Comparison of ENCODE assay signal across 28 mouse cellular contexts in the genomic region with DNA sequence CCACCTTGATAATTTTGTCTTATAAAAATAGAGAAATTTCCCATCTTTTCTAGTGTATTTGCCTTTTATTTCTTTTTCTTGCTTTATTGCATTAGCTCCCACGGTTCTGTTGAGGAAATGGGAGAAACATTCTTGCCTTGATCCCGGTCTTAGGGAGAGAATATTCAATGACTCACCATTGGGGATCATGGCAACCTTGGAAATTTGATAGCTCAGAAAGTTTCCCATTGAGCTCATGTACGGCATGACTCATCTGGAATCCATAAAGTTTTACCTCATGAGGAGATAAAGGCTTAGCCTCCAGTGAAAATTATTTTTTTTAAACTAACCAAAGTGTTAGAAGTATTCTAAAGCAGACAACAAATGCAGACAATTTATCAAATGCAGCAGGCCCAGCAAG. TPM values are rescaled to one million over a fixed set of nuclear protein-coding genes. Genes with fewer than 3 reads are reported as not detected.
DNase-seq lines count a peak whose midpoint lies in the region; ATAC-seq lines count a peak whose summit lies in the region.
"Had no signal": no experiment of that assay in that cellular context is flagged by ENCODE, and none has a peak within 500 bp of the region (broad histone marks: within the 10 kb centered on the region; RNA-seq: fewer than 3 reads in every experiment).

No protein-coding gene starts in this region.

- H3K4me3 ChIP-seq in embryonic facial prominence, embryonic 11.5 days (ENCODE audit: low read depth, low read length): no peak overlapping the region
- H3K4me3 ChIP-seq in embryonic facial prominence, embryonic 10.5 days: no peak overlapping the region
- no peak overlapping the region for H3K4me3 ChIP-seq in embryonic facial prominence, embryonic 14.5 days (ENCODE audit: low read depth, low read length)
- H3K4me3 ChIP-seq in limb, embryonic 10.5 days: no peak overlapping the region
- H3K4me3 ChIP-seq: embryonic facial prominence, embryonic 13.5 days; forebrain, embryonic 10.5 days; forebrain, embryonic 13.5 days; gastrocnemius, adult 2 months; heart, embryonic 12.5 days; heart, embryonic 15.5 days; hindbrain, embryonic 10.5 days; hindbrain, embryonic 13.5 days; intestine, embryonic 15.5 days had no signal

- no peak overlapping the region for H3K27ac ChIP-seq in embryonic facial prominence, embryonic 11.5 days (replicated peaks; ENCODE audit: low read depth, low read length)
- no peak overlapping the region for H3K27ac ChIP-seq in embryonic facial prominence, embryonic 10.5 days (replicated peaks)
- H3K27ac ChIP-seq in embryonic facial prominence, embryonic 14.5 days (replicated peaks; ENCODE audit: low read depth, low read length): no peak overlapping the region
- H3K27ac ChIP-seq in limb, embryonic 10.5 days: no peak overlapping the region
- H3K27ac ChIP-seq: embryonic facial prominence, embryonic 13.5 days; forebrain, embryonic 10.5 days; forebrain, embryonic 13.5 days; gastrocnemius, adult 2 months; heart, embryonic 15.5 days; hindbrain, embryonic 10.5 days; hindbrain, embryonic 13.5 days; intestine, embryonic 15.5 days had no signal

- 44% methylated on average over 3 of the region's 3 CpGs for WGBS in embryonic facial prominence, embryonic 11.5 days
- 52% methylated on average over 3 of the region's 3 CpGs for WGBS in embryonic facial prominence, embryonic 10.5 days
- WGBS in embryonic facial prominence, embryonic 14.5 days: 26% methylated on average over 3 of the region's 3 CpGs
- WGBS in limb, embryonic 10.5 days: 62% methylated on average over 3 of the region's 3 CpGs

- no peaks in the 10 kb centered on the region for H3K9me3 ChIP-seq in embryonic facial prominence, embryonic 11.5 days (replicated peaks; ENCODE audit: control insufficient read depth, low read length)
- H3K9me3 ChIP-seq in embryonic facial prominence, embryonic 10.5 days: no peaks in the 10 kb centered on the region
- peaks cover 3% of the 10 kb centered on the region; the same call in 1 of the 2 replicates for H3K9me3 ChIP-seq in embryonic facial prominence, embryonic 14.5 days (ENCODE audit: control insufficient read depth, low read length)
- H3K9me3 ChIP-seq in limb, embryonic 10.5 days (replicated peaks): no peaks in the 10 kb centered on the region
- H3K9me3 ChIP-seq: embryonic facial prominence, embryonic 13.5 days; forebrain, embryonic 10.5 days; forebrain, embryonic 13.5 days; heart, embryonic 12.5 days; heart, embryonic 15.5 days; hindbrain, embryonic 10.5 days; hindbrain, embryonic 13.5 days; intestine, embryonic 15.5 days had no signal

- no peaks in the 10 kb centered on the region for H3K27me3 ChIP-seq in embryonic facial prominence, embryonic 11.5 days (ENCODE audit: control insufficient read depth, insufficient read depth, low read length)
- H3K27me3 ChIP-seq in embryonic facial prominence, embryonic 10.5 days (replicated peaks; ENCODE audit: low read depth, poor library complexity, severe bottlenecking): no peaks in the 10 kb centered on the region
- no peaks in the 10 kb centered on the region for H3K27me3 ChIP-seq in embryonic facial prominence, embryonic 14.5 days (replicated peaks; ENCODE audit: control insufficient read depth, insufficient read depth, low read length)
- no peaks in the 10 kb centered on the region for H3K27me3 ChIP-seq in limb, embryonic 10.5 days (ENCODE audit: low read depth, poor library complexity, severe bottlenecking)
- H3K27me3 ChIP-seq: CH12.LX; embryonic facial prominence, embryonic 13.5 days; forebrain, embryonic 13.5 days; heart, embryonic 15.5 days; hindbrain, embryonic 13.5 days; intestine, embryonic 15.5 days had no signal

- H3K4me1 ChIP-seq in embryonic facial prominence, embryonic 11.5 days (ENCODE audit: control insufficient read depth, insufficient read depth, low read length): no peaks in the 10 kb centered on the region
- peaks cover 6% of the 10 kb centered on the region; the same call in 1 of the 2 replicates for H3K4me1 ChIP-seq in embryonic facial prominence, embryonic 10.5 days
- no peaks in the 10 kb centered on the region for H3K4me1 ChIP-seq in embryonic facial prominence, embryonic 14.5 days (ENCODE audit: control insufficient read depth, insufficient read depth, low read length)
- no peaks in the 10 kb centered on the region for H3K4me1 ChIP-seq in limb, embryonic 10.5 days
- H3K4me1 ChIP-seq: embryonic facial prominence, embryonic 13.5 days; forebrain, embryonic 10.5 days; forebrain, embryonic 13.5 days; heart, embryonic 12.5 days; heart, embryonic 15.5 days; hindbrain, embryonic 13.5 days; intestine, embryonic 15.5 days had no signal

- no peak overlapping the region for H3K4me2 ChIP-seq in embryonic facial prominence, embryonic 11.5 days (ENCODE audit: low read depth, low read length)
- H3K4me2 ChIP-seq in embryonic facial prominence, embryonic 14.5 days (ENCODE audit: low read depth, low read length): no peak overlapping the region
- H3K4me2 ChIP-seq: embryonic facial prominence, embryonic 13.5 days; forebrain, embryonic 13.5 days; heart, embryonic 12.5 days; heart, embryonic 15.5 days; hindbrain, embryonic 13.5 days; intestine, embryonic 15.5 days had no signal

- H3K36me3 ChIP-seq in embryonic facial prominence, embryonic 11.5 days (replicated peaks; ENCODE audit: control insufficient read depth, insufficient read depth, low read depth, low read length): no peaks in the 10 kb centered on the region
- no peaks in the 10 kb centered on the region for H3K36me3 ChIP-seq in embryonic facial prominence, embryonic 10.5 days (replicated peaks)
- H3K36me3 ChIP-seq in embryonic facial prominence, embryonic 14.5 days (ENCODE audit: control insufficient read depth, insufficient read depth, low read length): no peaks in the 10 kb centered on the region
- H3K36me3 ChIP-seq in limb, embryonic 10.5 days: no peaks in the 10 kb centered on the region
- H3K36me3 ChIP-seq: embryonic facial prominence, embryonic 13.5 days; forebrain, embryonic 10.5 days; G1E; heart, embryonic 12.5 days; heart, embryonic 15.5 days; hindbrain, embryonic 10.5 days; hindbrain, embryonic 13.5 days; intestine, embryonic 15.5 days had no signal

- ATAC-seq in embryonic facial prominence, embryonic 11.5 days (replicated peaks; ENCODE audit: insufficient number of reproducible peaks, low FRiP score, low TSS enrichment, low read depth): no peak
- ATAC-seq in embryonic facial prominence, embryonic 14.5 days (ENCODE audit: low read depth): no peak
- ATAC-seq: forebrain, embryonic 13.5 days; forebrain, embryonic 16.5 days; hindbrain, embryonic 16.5 days; intestine, embryonic 15.5 days had no signal

- no peak overlapping the region for H3K9ac ChIP-seq in embryonic facial prominence, embryonic 11.5 days (replicated peaks; ENCODE audit: low read length)
- no peak overlapping the region for H3K9ac ChIP-seq in embryonic facial prominence, embryonic 14.5 days (ENCODE audit: low read depth, low read length)
- H3K9ac ChIP-seq: embryonic facial prominence, embryonic 13.5 days; forebrain, embryonic 13.5 days; heart, embryonic 12.5 days; heart, embryonic 15.5 days; hindbrain, embryonic 13.5 days; intestine, embryonic 15.5 days had no signal

- DNase-seq in embryonic facial prominence, embryonic 11.5 days (ENCODE audit: low spot score): peak; percentile 14
- no peak for DNase-seq in embryonic facial prominence, embryonic 10.5 days (ENCODE audit: low spot score)
- peak; percentile 12 for DNase-seq in Muller cell, postnatal 12 days (ENCODE audit: inconsistent ontology term)
- peak; percentile 2 for DNase-seq in embryonic facial prominence, embryonic 14.5 days (ENCODE audit: low spot score)
- DNase-seq in heart, adult 9 months (ENCODE audit: low spot score in 2 of 2): no peak
- DNase-seq in limb, embryonic 10.5 days (ENCODE audit: low spot score): no peak
- DNase-seq: adrenal gland, postnatal 14 days; cerebellum, adult 18-20 months; cerebellum, adult 9-10 months; cerebellum, postnatal 14 days; gastrocnemius, adult 2 months; gastrocnemius, postnatal 14 days; heart, postnatal 10 days; heart, postnatal 36 days; kidney, adult 11 months; kidney, adult 8-10 months had no signal

RNA-seq across cellular contexts. Expression of gene Zfp536, which starts 27.7 kb away (rescaled TPM):
- 9.1 and 9.9 TPM in 2 replicates for polyA plus RNA-seq in embryonic facial prominence, embryonic 11.5 days (2014; fragmentation: Nextera tagmentation; extraction: Ambion mirVana)
- polyA plus RNA-seq in embryonic facial prominence, embryonic 10.5 days (2016; fragmentation: Nextera tagmentation; extraction: Ambion mirVana): 15.6 and 19.0 TPM in 2 replicates
- polyA plus RNA-seq in embryonic facial prominence, embryonic 14.5 days (2014; fragmentation: Nextera tagmentation; extraction: Ambion mirVana): 7.2 and 7.7 TPM in 2 replicates
- polyA plus RNA-seq in limb, embryonic 10.5 days (2016; fragmentation: Nextera tagmentation; extraction: Ambion mirVana): 1.3 and 1.8 TPM in 2 replicates
- polyA plus RNA-seq: G1E had no signal

Comparison
In these comparisons a context has a peak if more than half of its experiments do, and no peak if none do; other contexts are left out.
1. DNase-seq: peak in embryonic facial prominence, embryonic 11.5 days (single experiment), Muller cell, postnatal 12 days (single experiment) and embryonic facial prominence, embryonic 14.5 days (single experiment); none in embryonic facial prominence, embryonic 10.5 days (single experiment), heart, adult 9 months (0 of 2) and limb, embryonic 10.5 days (single experiment).